Mouse (Mus musculus) liver, embryonic 11.5 days (tissue): ENCODE data around the gene Hand2. TPM values are rescaled to one million over a fixed set of nuclear protein-coding genes. Genes with fewer than 3 reads are reported as not detected.

Experiments used
- ATAC-seq: fragments of 200-750 bp; cut with Nextera tagmentation; replicated peaks from 2 replicates; pipeline ENCODE4 v1.8.0; 2017; ENCODE audit warnings: moderate number of reproducible peaks, mild to moderate bottlenecking, moderate TSS enrichment, moderate library complexity; ENCODE audit not compliant: low FRiP score
- DNase-seq: peaks from one replicate; pipeline ENCODE4 v3.0.0-alpha.2; 2017; ENCODE audit warnings: low spot score
- H3K27ac ChIP-seq: fragments of 300-500 bp; sonication (generic); 2 replicates; pipeline ENCODE4 v1.5.1; 2014; ENCODE audit warnings: mild to moderate bottlenecking, low read depth, low read length, control low read depth
- H3K27me3 ChIP-seq: fragments of 300-500 bp; sonication (generic); replicated peaks from 2 replicates; pipeline ENCODE4 v1.6.1; 2014; ENCODE audit warnings: low read length, mixed read lengths; ENCODE audit not compliant: control insufficient read depth, insufficient read depth
- H3K36me3 ChIP-seq: fragments of 300-500 bp; sonication (generic); 2 replicates; pipeline ENCODE4 v1.6.1; 2014; ENCODE audit warnings: mild to moderate bottlenecking, low read length, moderate library complexity, mixed read lengths; ENCODE audit not compliant: control insufficient read depth, insufficient read depth
- H3K4me1 ChIP-seq: fragments of 300-500 bp; sonication (generic); replicated peaks from 2 replicates; pipeline ENCODE4 v1.6.1; 2014; ENCODE audit warnings: low read length, mixed read lengths; ENCODE audit not compliant: control insufficient read depth, insufficient read depth
- H3K4me2 ChIP-seq: fragments of 300-500 bp; sonication (generic); 2 replicates; pipeline ENCODE4 v1.6.1; 2014; ENCODE audit warnings: mild to moderate bottlenecking, control low read depth, moderate library complexity
- H3K4me3 ChIP-seq: fragments of 300-500 bp; sonication (generic); 2 replicates; pipeline ENCODE4 v1.5.1; 2014; ENCODE audit warnings: low read depth, low read length, control low read depth
- H3K9ac ChIP-seq: fragments of 300-500 bp; sonication (generic); 2 replicates; pipeline ENCODE4 v1.6.1; 2014; ENCODE audit warnings: low read depth, low read length, control low read depth
- H3K9me3 ChIP-seq: fragments of 300-500 bp; sonication (generic); 2 replicates; pipeline ENCODE4 v1.6.1; 2016; ENCODE audit warnings: low read length, inconsistent platforms, mixed read lengths; ENCODE audit not compliant: control insufficient read depth
- WGBS: fragments of 180-500 bp; shearing (Covaris S2); extraction: QIAGEN DNeasy Blood & Tissue Kit; methylation state at CpG from one replicate; pipeline ENCODE4 v1.1.7; 2014; 5-methylcytosine and 5-hydroxymethylcytosine counted together
- polyA plus RNA-seq: library from polyadenylated mRNA; unstranded; fragments of >200 nt; fragmentation: Nextera tagmentation; extraction: Ambion mirVana; gene quantifications from 2 replicates; pipeline ENCODE4 v1.2.1, GENCODE M21; 2014

The Hand2 gene
- 5.4 TPM in 2 replicates for polyA plus RNA-seq

DNA sequence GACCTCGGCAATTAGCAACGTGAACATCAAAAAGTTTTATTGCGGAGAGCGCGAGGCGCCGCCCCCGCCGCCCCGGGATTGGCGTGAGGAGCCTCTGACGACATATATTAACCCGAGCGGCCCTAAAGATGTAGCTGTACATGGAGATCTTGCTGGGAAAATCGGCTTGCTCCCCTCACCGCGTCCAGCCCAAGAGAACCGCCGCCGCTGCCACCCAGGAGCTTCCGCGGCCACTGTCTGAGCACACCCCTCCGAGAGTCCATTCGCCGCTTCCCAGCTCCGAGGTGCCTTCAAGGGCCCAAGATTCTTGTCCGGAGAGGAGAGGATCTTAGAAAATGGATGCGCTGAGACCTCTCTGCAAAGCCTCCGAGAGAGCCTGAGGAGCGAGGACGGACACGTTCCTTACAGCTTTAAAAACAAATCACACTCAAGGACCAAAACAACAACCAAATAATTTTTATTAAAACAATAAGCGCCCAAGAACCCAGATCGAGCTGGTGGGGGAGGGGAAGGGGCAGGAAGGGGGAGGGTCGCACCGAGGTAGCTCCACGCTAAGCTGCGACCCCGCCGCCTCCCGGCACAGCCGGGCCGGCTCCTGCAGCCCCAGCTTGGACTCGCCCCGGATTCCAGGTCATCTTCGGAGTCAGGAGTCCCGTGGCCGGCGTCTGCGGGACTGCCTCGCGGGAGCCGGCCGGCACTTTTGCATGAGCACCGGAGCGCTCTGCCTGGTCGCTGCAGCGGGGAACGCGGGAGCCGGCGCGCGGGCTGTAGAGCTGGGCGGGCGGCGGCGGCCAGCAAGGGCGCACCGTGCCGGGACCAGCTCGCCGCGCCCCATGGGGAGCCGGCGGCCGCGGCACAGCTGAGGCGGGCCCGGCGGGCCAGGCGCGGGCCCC, at the start of gene Hand2:
TSS of gene Hand2 (plus strand) at position 133 of the 893 bp plus-strand sequence.
- H3K27ac ChIP-seq = peak within 1 kb of the TSS; percentile 62
- peak; percentile 62 for DNase-seq
- H3K4me3 ChIP-seq = peak within 1 kb of the TSS; percentile 58
- peak within 1 kb of the TSS; percentile 69 for H3K9ac ChIP-seq
- no peaks in the 10 kb centered on the region for H3K9me3 ChIP-seq
- no peaks in the 10 kb centered on the region for H3K4me1 ChIP-seq
- H3K4me2 ChIP-seq = peak within 1 kb of the TSS; percentile 56
- ATAC-seq = peak; percentile 56; the same call in 1 of the 2 replicates
- WGBS = 1% methylated on average over 62 of the region's 83 CpGs
- peaks cover 95% of the 10 kb centered on the region for H3K27me3 ChIP-seq
- no peaks in the 10 kb centered on the region for H3K36me3 ChIP-seq

DNA sequence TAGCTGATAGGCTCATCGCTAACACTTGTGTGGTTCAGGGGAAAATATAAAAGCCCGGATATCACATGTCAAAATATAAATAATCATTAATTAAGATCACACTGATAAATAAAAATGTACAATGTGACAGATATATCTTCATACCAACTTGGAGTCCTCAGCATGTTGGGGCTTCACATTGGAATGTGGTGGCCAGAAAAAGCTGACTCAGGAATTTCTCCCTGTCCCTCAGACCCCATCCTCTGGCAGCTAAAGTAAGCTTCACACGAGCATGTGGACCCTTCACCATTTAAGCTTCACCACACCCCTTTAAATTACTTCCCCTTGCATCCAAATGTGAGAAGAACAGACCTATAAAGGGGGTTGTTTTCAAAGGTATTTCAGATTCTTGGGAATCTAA, 47.7 kb upstream of the Hand2 start:
- no peak overlapping the region for H3K4me3 ChIP-seq
- no peaks in the 10 kb centered on the region for H3K9me3 ChIP-seq
- no peak overlapping the region for H3K4me2 ChIP-seq
- no peak overlapping the region for H3K27ac ChIP-seq
- no peak overlapping the region for H3K9ac ChIP-seq
- no peaks in the 10 kb centered on the region for H3K36me3 ChIP-seq
- H3K27me3 ChIP-seq = no peaks in the 10 kb centered on the region
- DNase-seq (no peak), ATAC-seq (no peak)
- 62% methylated on average over 3 of the region's 3 CpGs for WGBS
- no peaks in the 10 kb centered on the region for H3K4me1 ChIP-seq

DNA sequence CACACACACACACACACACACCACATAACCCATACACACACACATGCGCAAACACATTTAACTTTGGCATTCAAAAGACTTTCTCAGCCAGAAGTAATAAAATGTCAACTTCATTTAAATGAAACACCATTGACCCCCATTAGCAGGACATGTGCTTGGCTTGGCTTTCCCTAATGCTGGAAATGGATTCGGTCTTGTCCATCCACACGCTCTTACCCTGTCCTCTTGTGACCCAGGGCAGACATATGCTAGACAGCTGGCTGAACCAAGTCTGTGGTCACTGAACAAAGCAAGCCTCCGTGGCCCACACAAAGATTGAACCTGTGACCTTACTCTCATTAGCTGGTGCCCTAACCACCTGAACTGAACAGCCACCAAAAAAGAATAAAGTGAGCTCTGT, 27.3 kb upstream of the Hand2 start:
- Histone ChIP-seq H3K4me3 (no peak overlapping the region), H3K9me3 (no peaks in the 10 kb centered on the region), H3K9ac (no peak overlapping the region), H3K27ac (no peak overlapping the region), H3K4me2 (no peak overlapping the region), H3K36me3 (no peaks in the 10 kb centered on the region), H3K4me1 (no peaks in the 10 kb centered on the region), H3K27me3 (no peaks in the 10 kb centered on the region)
- ATAC-seq = no peak
- 89% methylated on average over 4 of the region's 4 CpGs for WGBS
- no peak for DNase-seq

DNA sequence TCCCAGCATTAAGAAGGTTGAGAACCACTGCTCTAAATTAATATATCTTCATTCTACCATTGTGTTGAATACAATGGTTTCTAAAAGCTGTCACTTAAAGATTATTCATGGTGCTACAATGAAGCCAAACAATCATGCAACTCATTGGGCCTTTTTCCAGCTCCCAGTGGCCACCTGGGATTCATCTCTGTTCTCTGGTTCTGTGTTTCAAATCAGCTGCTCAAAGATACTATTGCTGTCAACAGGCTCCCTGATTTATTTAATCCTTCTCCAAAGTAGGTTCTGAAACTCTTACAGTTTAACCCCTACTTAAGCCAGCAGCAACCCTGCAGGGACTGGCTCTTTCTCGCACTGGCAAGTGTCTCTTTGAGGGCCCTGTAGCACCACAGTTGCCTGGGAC, 17.3 kb upstream of the Hand2 start:
- Histone ChIP-seq H3K9ac (no peak overlapping the region), H3K9me3 (no peaks in the 10 kb centered on the region), H3K4me1 (no peaks in the 10 kb centered on the region), H3K4me2 (no peak overlapping the region), H3K27ac (no peak overlapping the region), H3K27me3 (no peaks in the 10 kb centered on the region; the same call in 1 of the 2 replicates), H3K4me3 (no peak overlapping the region), H3K36me3 (no peaks in the 10 kb centered on the region)
- 56% methylated on average over 1 of the region's 1 CpGs for WGBS
- ATAC-seq = no peak
- no peak for DNase-seq

DNA sequence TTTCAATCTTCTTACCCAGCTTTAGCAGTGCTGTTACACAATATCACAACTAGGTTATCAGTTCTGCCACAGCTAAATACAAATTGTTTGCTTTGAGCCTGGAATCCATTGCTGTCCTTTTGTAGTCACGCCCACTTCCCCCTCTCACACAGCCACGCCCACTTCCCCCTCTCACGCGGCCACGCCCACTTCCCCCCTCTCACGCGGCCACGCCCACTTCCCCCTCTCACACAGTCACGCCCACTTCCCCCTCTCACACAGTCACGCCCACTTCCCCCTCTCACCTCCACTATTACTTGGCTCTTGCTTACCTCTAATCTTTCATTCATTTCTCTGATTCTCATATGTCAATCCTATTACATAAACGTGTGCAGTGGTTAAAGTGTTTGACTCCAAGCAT, 15.8 kb upstream of the Hand2 start:
- DNase-seq = no peak
- 33% methylated on average over 11 of the region's 11 CpGs for WGBS

DNA sequence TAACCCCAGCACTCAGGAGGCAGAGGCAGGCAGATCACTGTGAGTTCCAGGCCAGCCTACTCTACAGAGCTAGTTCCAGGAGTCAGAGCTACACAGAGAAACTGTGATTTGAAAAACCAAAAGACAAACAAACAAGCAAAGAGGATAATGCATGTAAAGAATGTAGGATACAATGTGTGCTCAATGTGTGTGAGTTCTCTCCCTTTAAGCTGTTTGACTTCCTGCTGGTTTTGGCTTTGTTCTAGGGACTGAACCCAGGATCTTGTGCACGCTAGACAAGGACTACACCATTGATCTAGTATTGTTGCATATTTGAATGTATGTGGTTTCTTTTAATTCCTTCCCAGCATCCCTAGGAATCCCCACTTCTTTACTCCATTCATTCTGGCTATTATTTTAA, 14.3 kb upstream of the Hand2 start:
- Histone ChIP-seq H3K4me3 (no peak overlapping the region), H3K4me1 (no peaks in the 10 kb centered on the region), H3K4me2 (no peak overlapping the region), H3K27ac (no peak overlapping the region), H3K27me3 (peaks cover 5% of the 10 kb centered on the region), H3K9ac (no peak overlapping the region), H3K36me3 (no peaks in the 10 kb centered on the region), H3K9me3 (no peaks in the 10 kb centered on the region)
- ATAC-seq = no peak
- WGBS = 38% methylated on average over 1 of the region's 1 CpGs
- no peak for DNase-seq

More for the DNA sequence above, 15.8 kb upstream of the Hand2 start:
- Histone ChIP-seq H3K27me3 (no peaks in the 10 kb centered on the region; the same call in 1 of the 2 replicates), H3K4me2 (no peak overlapping the region), H3K36me3 (no peaks in the 10 kb centered on the region), H3K27ac (no peak overlapping the region), H3K9me3 (no peaks in the 10 kb centered on the region), H3K9ac (no peak overlapping the region), H3K4me1 (no peaks in the 10 kb centered on the region), H3K4me3 (no peak overlapping the region)
- no peak for ATAC-seq

DNA sequence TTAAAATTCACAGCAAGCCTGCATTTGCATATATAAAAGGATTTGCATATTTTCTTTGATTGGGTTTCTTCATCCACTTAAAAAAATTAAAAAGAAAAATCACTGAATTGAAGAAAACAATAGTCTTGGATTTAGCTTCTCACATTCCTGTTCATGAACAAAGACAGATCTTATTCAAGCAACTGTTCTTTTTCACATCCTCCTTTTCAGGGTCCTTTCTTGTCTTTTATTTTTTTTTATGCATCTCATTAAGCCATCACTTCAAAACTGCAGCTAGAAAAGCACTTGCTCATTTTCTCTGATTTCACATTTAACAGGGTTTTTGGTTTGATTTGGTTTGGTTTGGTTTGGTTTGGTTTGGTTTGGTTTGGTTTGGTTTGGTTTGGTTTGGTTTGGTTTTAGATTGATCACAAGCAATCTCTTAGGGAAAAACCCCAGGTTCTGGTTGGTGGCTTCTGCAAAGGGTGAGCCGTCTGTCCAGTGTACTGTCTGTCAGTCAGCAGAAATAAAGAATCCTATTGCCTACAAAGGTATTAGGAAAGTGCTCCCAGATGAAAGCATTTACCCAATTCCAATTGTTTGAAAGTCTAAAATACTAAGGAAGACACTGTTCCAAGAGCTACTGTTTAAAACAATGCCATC, 10.8 kb upstream of the Hand2 start:
- 47% methylated on average over 1 of the region's 1 CpGs for WGBS
- Histone ChIP-seq H3K4me1 (no peaks in the 10 kb centered on the region), H3K4me3 (no peak overlapping the region), H3K9me3 (no peaks in the 10 kb centered on the region), H3K27ac (no peak overlapping the region), H3K27me3 (peaks cover 37% of the 10 kb centered on the region), H3K9ac (no peak overlapping the region), H3K4me2 (no peak overlapping the region), H3K36me3 (no peaks in the 10 kb centered on the region)
- DNase-seq (no peak), ATAC-seq (no peak)

DNA sequence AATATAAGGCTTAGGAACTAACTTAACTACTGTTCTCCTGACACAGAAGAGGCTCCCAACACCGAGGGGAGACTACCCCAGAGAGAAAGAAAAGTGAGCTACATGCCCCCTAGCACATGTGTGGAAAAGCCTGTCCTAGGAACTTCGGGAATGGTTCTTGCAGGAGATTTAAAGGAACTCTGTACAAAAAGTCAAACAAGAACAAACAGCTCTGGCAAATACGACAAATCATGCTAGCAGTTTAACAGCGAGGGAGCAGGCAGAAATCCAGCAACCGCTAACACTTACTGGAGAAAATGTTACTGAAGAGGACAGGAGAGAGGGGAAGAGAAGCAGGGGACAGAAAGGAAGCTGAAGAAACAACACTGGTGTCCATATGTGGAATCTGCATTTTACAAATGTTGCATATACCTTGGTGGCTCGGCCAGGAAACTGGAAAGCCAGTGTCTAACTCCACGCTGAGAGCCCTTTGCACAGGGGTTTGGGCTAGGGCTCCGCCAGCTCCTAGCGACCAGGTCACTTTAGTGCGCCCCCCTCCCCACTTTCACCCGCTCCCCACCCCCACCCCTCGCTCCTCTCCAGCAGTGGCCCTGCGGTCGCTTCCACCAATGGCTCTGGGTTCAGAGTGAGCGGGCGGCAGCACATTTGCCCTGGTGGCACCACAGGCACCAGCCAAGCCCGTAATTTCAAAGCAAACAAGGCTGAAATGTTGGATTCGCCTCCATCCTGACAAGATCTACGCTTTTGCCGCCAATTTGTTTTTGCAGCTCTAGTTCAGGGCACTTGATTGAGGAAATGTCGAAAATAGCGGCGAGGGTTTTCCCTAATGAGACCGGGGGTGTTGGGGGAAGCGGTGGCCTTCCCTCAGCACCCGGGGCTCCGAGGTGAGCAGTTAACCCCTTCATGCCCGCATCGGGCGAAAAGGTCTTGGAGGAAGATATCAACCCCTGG, 8.5 kb upstream of the Hand2 start:
- ATAC-seq = no peak
- Histone ChIP-seq H3K27me3 (peaks cover 59% of the 10 kb centered on the region), H3K9ac (no peak overlapping the region), H3K36me3 (no peaks in the 10 kb centered on the region), H3K4me2 (peak overlapping the region; percentile 49), H3K4me3 (peak overlapping the region; percentile 21), H3K9me3 (no peaks in the 10 kb centered on the region), H3K27ac (no peak overlapping the region), H3K4me1 (no peaks in the 10 kb centered on the region)
- under 1% methylated on average over 30 of the region's 30 CpGs for WGBS
- DNase-seq = peak; percentile 42
